Comparison of ENCODE assay signal across 20 mouse cellular contexts in the genomic region with DNA sequence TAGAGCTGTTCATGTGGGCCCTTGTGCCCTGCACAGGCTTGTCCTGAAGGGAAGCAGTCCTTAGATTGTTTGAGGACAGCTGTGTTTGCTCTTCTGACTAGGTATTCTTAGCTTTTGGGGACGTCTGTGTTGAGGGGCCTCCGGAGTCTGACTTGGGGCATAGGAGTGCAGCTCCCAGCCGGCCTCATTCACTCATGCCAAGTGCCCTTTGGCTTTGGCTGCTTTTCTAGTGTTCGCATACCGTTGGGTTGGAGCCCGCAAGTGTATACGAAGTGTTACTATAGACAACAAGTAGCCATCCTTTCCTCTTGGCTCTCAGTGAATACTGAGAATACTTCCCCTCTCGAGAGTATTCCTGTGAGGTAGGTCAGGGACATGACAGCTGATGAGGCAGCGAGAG. TPM values are rescaled to one million over a fixed set of nuclear protein-coding genes. Genes with fewer than 3 reads are reported as not detected.
DNase-seq lines count a peak whose midpoint lies in the region; ATAC-seq and TF ChIP-seq lines count a peak whose summit lies in the region.
"Had no signal": no experiment of that assay in that cellular context is flagged by ENCODE, and none has a peak within 500 bp of the region (broad histone marks: within the 10 kb centered on the region; RNA-seq: fewer than 3 reads in every experiment).

No protein-coding gene starts in this region.

- no peak for DNase-seq in hindbrain, embryonic 14.5 days (ENCODE audit: low spot score)
- DNase-seq in kidney, adult 2 months = peak; percentile 62
- no peak for DNase-seq in kidney, adult 8-10 months
- DNase-seq in lung, embryonic 14.5 days = no peak
- DNase-seq in lung, postnatal 25 days (ENCODE audit: low spot score) = no peak
- DNase-seq: adrenal gland, postnatal 14 days; cerebellum, adult 11-12 months; cerebellum, adult 9-10 months; cerebellum, postnatal 25 days; gastrocnemius, postnatal 36 days; heart, adult 18-20 months; heart, postnatal 14 days had no signal

- H3K4me2 ChIP-seq in hindbrain, embryonic 15.5 days = no peak overlapping the region
- no peak overlapping the region for H3K4me2 ChIP-seq in hindbrain, embryonic 14.5 days (replicated peaks)
- no peak overlapping the region for H3K4me2 ChIP-seq in lung, embryonic 14.5 days
- H3K4me2 ChIP-seq: embryonic facial prominence, embryonic 12.5 days; forebrain, embryonic 15.5 days; heart, embryonic 11.5 days; heart, embryonic 15.5 days had no signal

- no peak overlapping the region for H3K4me3 ChIP-seq in hindbrain, embryonic 15.5 days
- H3K4me3 ChIP-seq in hindbrain, embryonic 14.5 days (replicated peaks; ENCODE audit: low read length) = no peak overlapping the region
- H3K4me3 ChIP-seq in kidney, adult 2 months (ENCODE audit: insufficient read depth, low read depth, low read length) = no peak overlapping the region
- no peak overlapping the region for H3K4me3 ChIP-seq in lung, embryonic 14.5 days (ENCODE audit: low read depth, low read length)
- H3K4me3 ChIP-seq: embryonic facial prominence, embryonic 12.5 days; forebrain, embryonic 15.5 days; heart, embryonic 15.5 days had no signal

- H3K27me3 ChIP-seq in hindbrain, embryonic 15.5 days = no peaks in the 10 kb centered on the region
- H3K27me3 ChIP-seq in hindbrain, embryonic 14.5 days (ENCODE audit: control insufficient read depth, insufficient read depth, low read length) = no peaks in the 10 kb centered on the region
- H3K27me3 ChIP-seq in kidney, adult 2 months (replicated peaks; ENCODE audit: control insufficient read depth, insufficient read depth, low read length) = no peaks in the 10 kb centered on the region
- no peaks in the 10 kb centered on the region for H3K27me3 ChIP-seq in lung, embryonic 14.5 days (ENCODE audit: insufficient read depth, low read length)
- H3K27me3 ChIP-seq: CH12.LX; embryonic facial prominence, embryonic 12.5 days; forebrain, embryonic 15.5 days; heart, embryonic 15.5 days; Patski had no signal

- H3K4me1 ChIP-seq in hindbrain, embryonic 15.5 days (replicated peaks) = no peaks in the 10 kb centered on the region
- no peaks in the 10 kb centered on the region for H3K4me1 ChIP-seq in hindbrain, embryonic 14.5 days (replicated peaks; ENCODE audit: control insufficient read depth, insufficient read depth, low read length)
- peaks cover 4% of the 10 kb centered on the region for H3K4me1 ChIP-seq in kidney, adult 2 months (ENCODE audit: control insufficient read depth, insufficient read depth, low read length)
- H3K4me1 ChIP-seq in lung, embryonic 14.5 days (ENCODE audit: insufficient read depth) = no peaks in the 10 kb centered on the region
- H3K4me1 ChIP-seq: embryonic facial prominence, embryonic 12.5 days; forebrain, embryonic 15.5 days; heart, embryonic 15.5 days had no signal

- peak; percentile 24; the same call in 1 of the 2 replicates for ATAC-seq in hindbrain, embryonic 15.5 days (ENCODE audit: low FRiP score, low read depth)
- ATAC-seq in hindbrain, embryonic 14.5 days (ENCODE audit: low FRiP score) = no peak
- 0 out of 2 replicates have a peak, but pooled peaks have one; percentile 43 for ATAC-seq in lung, embryonic 14.5 days (ENCODE audit: insufficient read depth)
- ATAC-seq: activated CD4-positive, CD25-positive, alpha-beta regulatory T cell, adult 4 months; forebrain, embryonic 15.5 days; Patski had no signal

- H3K36me3 ChIP-seq in hindbrain, embryonic 15.5 days = peaks cover 73% of the 10 kb centered on the region
- peaks cover 98% of the 10 kb centered on the region for H3K36me3 ChIP-seq in hindbrain, embryonic 14.5 days (replicated peaks; ENCODE audit: control insufficient read depth, insufficient read depth)
- no peaks in the 10 kb centered on the region; the same call in 1 of the 2 replicates for H3K36me3 ChIP-seq in kidney, adult 2 months (ENCODE audit: control insufficient read depth, insufficient read depth, low read length)
- H3K36me3 ChIP-seq in lung, embryonic 14.5 days (ENCODE audit: insufficient read depth) = peaks cover 90% of the 10 kb centered on the region

- no peak overlapping the region for H3K27ac ChIP-seq in hindbrain, embryonic 15.5 days (replicated peaks)
- H3K27ac ChIP-seq in hindbrain, embryonic 14.5 days = no peak overlapping the region
- no peak overlapping the region for H3K27ac ChIP-seq in kidney, adult 2 months (ENCODE audit: insufficient read depth, low read depth, low read length)
- H3K27ac ChIP-seq in lung, embryonic 14.5 days (ENCODE audit: low read depth) = no peak overlapping the region
- H3K27ac ChIP-seq: embryonic facial prominence, embryonic 12.5 days; forebrain, embryonic 15.5 days; heart, embryonic 15.5 days had no signal

- WGBS in hindbrain, embryonic 15.5 days = 79% methylated on average over 9 of the region's 9 CpGs
- 81% methylated on average over 9 of the region's 9 CpGs for WGBS in hindbrain, embryonic 14.5 days
- 59% methylated on average over 9 of the region's 9 CpGs for WGBS in kidney, adult 2 months
- 63% methylated on average over 9 of the region's 9 CpGs for WGBS in lung, embryonic 14.5 days

- no peak for TF ChIP-seq CTCF in kidney, adult 2 months (conservative IDR thresholded peaks at IDR 0.05; ENCODE audit: insufficient read depth, insufficient read length, low read depth, low read length)
- TF ChIP-seq CTCF in lung, embryonic 14.5 days (IDR thresholded peaks at IDR 0.05; ENCODE audit: low read depth) = no peak

- H3K9me3 ChIP-seq in hindbrain, embryonic 15.5 days = no peaks in the 10 kb centered on the region
- no peaks in the 10 kb centered on the region for H3K9me3 ChIP-seq in hindbrain, embryonic 14.5 days (ENCODE audit: control insufficient read depth, low read length)
- no peaks in the 10 kb centered on the region for H3K9me3 ChIP-seq in lung, embryonic 14.5 days (ENCODE audit: low read depth, low read length)
- H3K9me3 ChIP-seq: embryonic facial prominence, embryonic 12.5 days; forebrain, embryonic 15.5 days; heart, embryonic 15.5 days had no signal

- H3K9ac ChIP-seq in hindbrain, embryonic 15.5 days = no peak overlapping the region
- H3K9ac ChIP-seq in hindbrain, embryonic 14.5 days = no peak overlapping the region
- no peak overlapping the region for H3K9ac ChIP-seq in lung, embryonic 14.5 days
- H3K9ac ChIP-seq: embryonic facial prominence, embryonic 12.5 days; forebrain, embryonic 15.5 days; heart, embryonic 15.5 days had no signal

- TF ChIP-seq POLR2A in kidney, adult 2 months (IDR thresholded peaks at IDR 0.05; ENCODE audit: low read depth, low read length) = no peak

RNA-seq across cellular contexts. Expression of a gene that starts 20.7 kb away (rescaled TPM):
- polyA plus RNA-seq in hindbrain, embryonic 15.5 days (2015; fragmentation: Nextera tagmentation; extraction: Ambion mirVana) = 25.0 and 25.6 TPM in 2 replicates
- 16.6 and 17.9 TPM in 2 replicates for polyA plus RNA-seq in hindbrain, embryonic 14.5 days (2014; fragmentation: Nextera tagmentation; extraction: Ambion mirVana)
- polyA plus RNA-seq in kidney, adult 2 months (2012; rRNA removed) = 25.9 and 26.9 TPM in 2 replicates
- 24.3 and 24.6 TPM in 2 replicates for polyA plus RNA-seq in lung, embryonic 14.5 days (2014; fragmentation: Nextera tagmentation; extraction: Ambion mirVana)

RNA-seq across cellular contexts. Expression of a gene that starts 43.9 kb away (rescaled TPM):
- 14.5 and 16.5 TPM in 2 replicates for polyA plus RNA-seq in hindbrain, embryonic 15.5 days (2015; fragmentation: Nextera tagmentation; extraction: Ambion mirVana)
- 19.6 and 23.1 TPM in 2 replicates for polyA plus RNA-seq in hindbrain, embryonic 14.5 days (2014; fragmentation: Nextera tagmentation; extraction: Ambion mirVana)
- polyA plus RNA-seq in kidney, adult 2 months (2012; rRNA removed) = 28.5 and 30.8 TPM in 2 replicates
- polyA plus RNA-seq in lung, embryonic 14.5 days (2014; fragmentation: Nextera tagmentation; extraction: Ambion mirVana) = 13.4 and 13.5 TPM in 2 replicates

RNA-seq across cellular contexts. Expression of a gene that starts 44.1 kb away (rescaled TPM):
- 0.19 and 0.76 TPM in 2 replicates for polyA plus RNA-seq in hindbrain, embryonic 15.5 days (2015; fragmentation: Nextera tagmentation; extraction: Ambion mirVana)
- 0.31 and 0.37 TPM in 2 replicates for polyA plus RNA-seq in hindbrain, embryonic 14.5 days (2014; fragmentation: Nextera tagmentation; extraction: Ambion mirVana)
- 1.1 and 1.2 TPM in 2 replicates for polyA plus RNA-seq in kidney, adult 2 months (2012; rRNA removed)
- 0.14 TPM in 1 of 2 replicates, not detected in the other for polyA plus RNA-seq in lung, embryonic 14.5 days (2014; fragmentation: Nextera tagmentation; extraction: Ambion mirVana)
- polyA plus RNA-seq: activated CD4-positive, CD25-positive, alpha-beta regulatory T cell, adult 4 months; embryonic facial prominence, embryonic 12.5 days had no signal
